Mouse (Mus musculus): ENCODE results near the gene Actl9. TPM values are rescaled to one million over a fixed set of nuclear protein-coding genes. Genes with fewer than 3 reads are reported as not detected.

The Actl9 gene
- polyA plus RNA-seq (2012; rRNA removed) = 3.3 and 3.7 TPM in 2 replicates

DNA sequence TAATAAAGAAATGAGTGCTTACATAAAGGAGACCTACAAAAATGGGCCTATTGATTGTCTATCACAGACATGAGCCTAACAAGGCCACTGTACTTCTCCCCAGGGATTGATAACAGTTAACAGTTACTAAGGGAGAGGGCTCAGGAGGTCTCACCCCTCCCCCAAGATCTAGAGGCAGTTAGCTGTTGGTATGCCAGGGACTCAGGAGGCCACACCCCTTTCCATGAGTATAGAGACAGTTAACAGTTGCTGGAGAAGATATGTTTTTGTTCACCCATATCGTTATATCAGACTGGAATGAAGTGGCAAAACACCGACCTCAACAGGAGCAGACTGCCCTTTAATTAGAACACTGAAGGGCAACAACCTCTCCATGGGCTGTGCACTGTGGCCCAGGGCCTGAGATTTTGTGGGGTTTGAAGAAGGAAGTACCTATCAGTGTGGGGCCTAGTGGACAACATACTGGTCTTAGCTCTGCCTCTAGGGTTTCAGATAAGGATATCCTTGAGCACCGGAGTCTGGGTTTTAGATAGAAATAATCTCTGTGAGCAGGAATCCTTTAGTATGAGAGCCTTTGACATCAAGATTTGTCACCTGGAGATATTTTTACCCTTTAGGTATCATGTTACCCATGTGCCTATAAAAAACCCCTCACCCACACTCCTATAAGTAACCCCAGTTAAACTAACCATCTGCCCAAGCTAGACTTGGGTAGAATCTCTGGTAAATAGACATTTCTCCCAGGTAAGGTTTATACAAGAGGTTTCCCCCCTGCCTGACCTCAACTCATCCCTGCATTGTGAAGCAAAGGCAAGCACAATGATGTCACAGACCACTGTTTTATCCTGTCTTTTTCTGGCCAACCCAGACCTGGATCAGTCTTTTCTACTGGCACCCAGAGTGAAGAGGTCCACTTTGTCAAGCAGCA is at the start of gene Actl9:
Gene Actl9 (plus strand): TSS at position 878 of the 928 bp plus-strand sequence.
- DNase-seq (ENCODE audit: low read depth) = no peak

- no peak for DNase-seq (ENCODE audit: low read depth)
Observed at GRCm38 (mm10) chr17:33385705-33386104, 47.0 kb upstream of the Actl9 start.

GRCm38 (mm10) chr17:33392271-33392670 is 40.4 kb upstream of the Actl9 start:
- no peak for DNase-seq (ENCODE audit: low read depth)

DNA sequence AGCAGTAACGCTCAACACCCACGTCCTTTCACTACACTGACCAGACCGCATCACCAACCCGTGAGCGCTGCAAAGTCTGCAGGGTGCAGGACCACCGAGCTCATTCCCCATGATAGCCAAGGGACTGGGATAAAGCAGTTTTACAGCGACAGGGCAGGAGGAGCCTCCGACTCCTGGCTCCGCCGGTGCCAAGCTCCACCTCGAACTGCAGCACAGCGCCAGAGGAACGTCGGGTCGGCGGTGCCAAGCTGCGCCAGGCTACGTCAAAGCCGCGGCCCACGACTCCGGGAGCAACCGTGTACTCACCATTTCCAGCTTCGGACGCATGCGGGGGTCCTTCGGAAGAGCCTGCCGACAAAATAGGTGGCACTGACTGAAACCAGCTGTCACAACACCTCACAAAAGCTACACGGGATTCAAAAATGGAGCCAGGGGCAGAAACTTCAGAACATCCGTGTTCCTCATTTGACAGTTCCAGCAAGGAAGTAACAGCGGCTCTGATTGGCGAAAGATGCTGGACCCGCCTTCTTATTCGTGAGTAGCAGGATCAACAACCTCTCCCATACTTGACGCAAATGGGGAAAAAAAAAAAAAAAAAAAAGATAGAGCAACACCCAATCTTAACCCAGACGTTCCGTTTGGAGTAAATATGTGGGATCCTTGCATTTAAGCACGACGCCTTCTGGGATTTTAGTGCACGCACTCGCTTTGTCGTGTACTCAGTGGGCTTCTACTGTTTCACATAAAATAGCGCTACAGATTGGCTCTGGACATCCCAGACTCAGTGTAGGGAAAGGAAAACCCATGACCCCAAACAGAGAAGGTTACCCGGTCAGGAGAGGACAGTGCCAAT is 38.3 kb upstream of the Actl9 start, which contains the start of gene Zfp101:
Gene Zfp101 (minus strand): TSS at position 460 of the 853 bp plus-strand sequence.
- peak; percentile 92 for DNase-seq (ENCODE audit: low read depth)

GRCm38 (mm10) chr17:33439148-33439547 is 6.5 kb downstream of the Actl9 start:
- no peak for DNase-seq (ENCODE audit: low read depth)

- no peak for DNase-seq (ENCODE audit: low read depth)
Observed at GRCm38 (mm10) chr17:33439922-33440321, 7.2 kb downstream of the Actl9 start.

- no peak for DNase-seq (ENCODE audit: low read depth)
Observed at GRCm38 (mm10) chr17:33441159-33441558, 8.5 kb downstream of the Actl9 start.

DNA sequence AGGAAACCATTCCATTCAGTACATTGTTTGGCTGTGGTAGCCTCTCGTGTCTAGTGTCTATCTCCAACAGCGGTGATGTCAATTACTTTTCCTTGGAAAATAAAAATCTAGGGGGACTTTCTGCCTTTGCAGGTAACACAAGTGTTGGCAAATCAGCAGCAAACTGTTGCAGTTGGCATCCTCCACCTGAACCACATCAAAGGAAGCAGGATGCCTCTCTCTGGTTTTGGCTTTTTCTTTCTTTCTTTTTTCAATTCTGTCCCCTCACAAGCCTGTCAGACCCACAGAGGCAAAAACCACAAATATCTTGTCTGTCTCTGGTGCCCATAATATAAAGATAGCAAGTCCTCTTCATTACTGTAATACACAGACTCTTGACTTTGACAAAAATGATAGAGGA is 23.9 kb downstream of the Actl9 start:
- no peak for DNase-seq (ENCODE audit: low read depth)

DNA sequence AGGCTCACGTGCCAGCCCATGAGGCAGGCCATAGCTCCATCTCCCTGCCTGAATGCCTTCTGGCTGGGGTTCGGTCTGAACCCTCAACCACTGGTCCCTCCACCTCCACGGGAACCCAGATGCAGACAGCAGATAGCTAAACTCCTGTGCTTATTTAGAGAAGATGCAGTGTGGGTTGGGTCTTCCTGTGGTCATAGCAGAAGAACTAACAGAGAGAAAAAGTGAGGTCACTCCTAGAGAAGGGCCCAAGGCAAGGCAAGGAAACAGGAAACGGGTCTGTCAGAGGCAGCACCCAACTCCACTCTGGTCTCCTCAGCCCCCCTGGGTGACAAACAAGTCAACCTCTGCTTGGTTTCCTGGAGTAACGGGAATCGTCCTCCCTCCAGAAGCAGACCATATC is 38.5 kb downstream of the Actl9 start:
- DNase-seq (ENCODE audit: low read depth) = no peak

Other genes starting within 250 kb of the Actl9 start
- gene Olfr239, start 241.6 kb upstream of the Actl9 start, polyA plus RNA-seq (2012; rRNA removed) = not detected in 2 replicates
- gene Olfr1564, start 211.2 kb upstream of the Actl9 start, polyA plus RNA-seq (2012; rRNA removed) = not detected in 2 replicates
- gene Zfp955a, start 177.8 kb upstream of the Actl9 start, polyA plus RNA-seq (2012; rRNA removed) = 1.7 and 2.0 TPM in 2 replicates
- gene Olfr63, start 168.2 kb upstream of the Actl9 start, polyA plus RNA-seq (2012; rRNA removed) = not detected in 2 replicates
- 1.6 and 2.1 TPM in 2 replicates for gene Zfp955b, start 143.4 kb upstream of the Actl9 start, polyA plus RNA-seq (2012; rRNA removed)
- 1.4 TPM in 2 replicates for gene Zfp81, start 74.0 kb upstream of the Actl9 start, polyA plus RNA-seq (2012; rRNA removed)
- 1.7 and 2.3 TPM in 2 replicates for gene Zfp101, start 38.3 kb upstream of the Actl9 start, polyA plus RNA-seq (2012; rRNA removed)
- gene Adamts10, start 91.3 kb downstream of the Actl9 start, polyA plus RNA-seq (2012; rRNA removed) = 60.2 and 69.4 TPM in 2 replicates
- 6.2 TPM in 2 replicates for gene Myo1f, start 122.8 kb downstream of the Actl9 start, polyA plus RNA-seq (2012; rRNA removed)
- 57.6 and 65.0 TPM in 2 replicates for gene Zfp414, start 196.2 kb downstream of the Actl9 start, polyA plus RNA-seq (2012; rRNA removed)
- gene Pram1, start 205.2 kb downstream of the Actl9 start, polyA plus RNA-seq (2012; rRNA removed) = 0.60 and 0.97 TPM in 2 replicates

All from gonadal fat pad, adult 2 months (tissue).